Mouse (Mus musculus): ENCODE measurements around the gene Mast3.

GRCm38 (mm10) chr8:70780093-70780492, 24.8 kb downstream of the Mast3 start:
- no peak for TF ChIP-seq CTCF (IDR thresholded peaks at IDR 0.05; ENCODE audit: borderline replicate concordance, extremely low read depth, insufficient read depth, insufficient read length)
- no peak for TF ChIP-seq POLR2A (IDR thresholded peaks at IDR 0.05; ENCODE audit: borderline replicate concordance, extremely low read depth, insufficient read depth, insufficient read length, poor library complexity, severe bottlenecking)
